Comparison of ENCODE assay signal across 23 mouse cellular contexts in the genomic region with DNA sequence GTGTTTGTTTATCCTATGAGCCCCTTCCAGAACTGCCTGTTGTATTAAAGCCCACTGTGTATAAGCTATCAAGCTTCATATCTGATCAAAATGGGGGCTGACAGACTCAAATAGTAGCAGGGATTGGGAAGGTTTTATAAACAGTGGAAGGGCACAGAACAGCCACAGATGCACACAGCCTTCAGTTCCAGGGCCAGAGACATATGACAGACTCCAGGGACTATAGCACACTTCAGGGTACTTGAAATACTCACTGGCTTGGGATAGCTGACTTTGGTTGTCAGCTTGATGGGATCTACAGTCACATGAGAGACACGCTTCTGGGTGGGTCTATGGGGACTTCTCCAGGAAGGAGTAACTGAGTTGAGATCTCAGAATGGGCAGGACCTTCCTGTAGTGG.
"Had no signal": no experiment of that assay in that cellular context is flagged by ENCODE, and none has a peak within 500 bp of the region (broad histone marks: within the 10 kb centered on the region; RNA-seq: fewer than 3 reads in every experiment).

No protein-coding gene starts in this region.

- H3K27me3 ChIP-seq: heart, embryonic 12.5 days; hindbrain, embryonic 13.5 days; hindbrain, embryonic 15.5 days; kidney, embryonic 15.5 days; limb, embryonic 13.5 days; limb, embryonic 15.5 days had no signal

- H3K4me1 ChIP-seq: heart, embryonic 10.5 days; heart, embryonic 12.5 days; hindbrain, embryonic 13.5 days; hindbrain, embryonic 15.5 days; kidney, embryonic 15.5 days; limb, embryonic 13.5 days; limb, embryonic 15.5 days had no signal

- ATAC-seq: hindbrain, postnatal 0 days; intestine, embryonic 16.5 days had no signal

- H3K4me3 ChIP-seq: heart, embryonic 10.5 days; heart, embryonic 12.5 days; hindbrain, embryonic 13.5 days; hindbrain, embryonic 15.5 days; kidney, embryonic 15.5 days; limb, embryonic 13.5 days; limb, embryonic 15.5 days had no signal

- H3K36me3 ChIP-seq: heart, embryonic 10.5 days; heart, embryonic 12.5 days; hindbrain, embryonic 13.5 days; hindbrain, embryonic 15.5 days; kidney, embryonic 15.5 days; limb, embryonic 13.5 days; limb, embryonic 15.5 days had no signal

- DNase-seq: gastrocnemius, postnatal 14 days; gastrocnemius, postnatal 36 days; heart, adult 18-20 months; heart, postnatal 14 days; heart, postnatal 36 days; kidney, adult 11 months; kidney, adult 2 months; kidney, adult 9 months; kidney, postnatal 14 days; kidney, postnatal 36 days; layer of hippocampus, adult 9-11 months; layer of hippocampus, postnatal 36 days; left cerebral cortex, postnatal 4 days had no signal

- H3K9ac ChIP-seq: heart, embryonic 12.5 days; hindbrain, embryonic 13.5 days; hindbrain, embryonic 15.5 days; kidney, embryonic 15.5 days; limb, embryonic 13.5 days; limb, embryonic 15.5 days had no signal

- H3K4me2 ChIP-seq: heart, embryonic 12.5 days; hindbrain, embryonic 13.5 days; hindbrain, embryonic 15.5 days; kidney, embryonic 15.5 days; limb, embryonic 13.5 days; limb, embryonic 15.5 days had no signal

- H3K27ac ChIP-seq: heart, embryonic 10.5 days; hindbrain, embryonic 13.5 days; hindbrain, embryonic 15.5 days; hindbrain, postnatal 0 days; kidney, embryonic 15.5 days; kidney, postnatal 0 days; limb, embryonic 13.5 days; limb, embryonic 15.5 days had no signal

- H3K9me3 ChIP-seq: heart, embryonic 10.5 days; hindbrain, embryonic 13.5 days; hindbrain, embryonic 15.5 days; kidney, embryonic 15.5 days; limb, embryonic 13.5 days; limb, embryonic 15.5 days had no signal
